Mouse (Mus musculus) lung, postnatal 4 days (tissue): Measurements from ENCODE around the gene Cracr2a.

Source experiments
- DNase-seq, 2 experiments: peaks; one replicate each; pipeline ENCODE4 v3.0.0; 2021

The Cracr2a gene

DNA sequence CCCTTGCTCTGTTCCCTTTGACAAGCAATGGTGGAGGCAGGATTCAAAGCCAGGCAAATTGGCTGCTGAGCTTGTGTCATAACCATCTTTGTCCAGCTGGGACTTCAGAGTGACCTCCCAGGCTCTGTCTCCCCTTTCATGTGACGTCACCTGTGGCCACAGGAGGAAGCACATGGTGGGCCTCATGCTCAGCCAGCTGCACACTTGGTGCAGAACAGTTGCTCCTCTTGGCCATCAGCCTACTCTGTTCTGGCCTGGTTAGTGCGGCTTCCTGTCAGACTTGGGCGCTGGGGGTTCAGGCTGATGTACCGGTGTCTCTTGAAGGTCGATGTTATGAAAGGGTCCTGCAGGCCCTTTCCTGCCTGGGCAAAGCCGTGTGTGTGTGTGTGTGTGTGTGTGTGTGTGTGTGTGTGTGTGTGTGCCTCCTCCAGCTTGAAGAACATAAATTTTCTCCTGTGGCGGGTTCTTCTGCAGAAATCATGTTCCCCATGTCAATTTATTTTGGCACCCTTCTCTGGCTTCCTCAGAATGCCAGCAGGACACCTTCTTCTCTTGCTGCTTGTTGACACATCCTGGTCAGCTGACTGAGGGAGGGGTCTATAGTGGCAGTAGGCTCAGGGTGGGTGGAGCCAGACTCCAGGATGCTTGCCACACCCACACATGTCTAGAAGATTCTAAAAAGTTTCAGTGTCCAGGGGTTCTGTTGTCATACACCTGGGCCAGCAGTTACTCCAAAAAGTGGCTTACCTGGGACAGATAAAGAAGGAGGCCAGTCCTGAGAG, 5.0 kb downstream of the Cracr2a start:
- DNase-seq, result peak; percentile 54 to 81

DNA sequence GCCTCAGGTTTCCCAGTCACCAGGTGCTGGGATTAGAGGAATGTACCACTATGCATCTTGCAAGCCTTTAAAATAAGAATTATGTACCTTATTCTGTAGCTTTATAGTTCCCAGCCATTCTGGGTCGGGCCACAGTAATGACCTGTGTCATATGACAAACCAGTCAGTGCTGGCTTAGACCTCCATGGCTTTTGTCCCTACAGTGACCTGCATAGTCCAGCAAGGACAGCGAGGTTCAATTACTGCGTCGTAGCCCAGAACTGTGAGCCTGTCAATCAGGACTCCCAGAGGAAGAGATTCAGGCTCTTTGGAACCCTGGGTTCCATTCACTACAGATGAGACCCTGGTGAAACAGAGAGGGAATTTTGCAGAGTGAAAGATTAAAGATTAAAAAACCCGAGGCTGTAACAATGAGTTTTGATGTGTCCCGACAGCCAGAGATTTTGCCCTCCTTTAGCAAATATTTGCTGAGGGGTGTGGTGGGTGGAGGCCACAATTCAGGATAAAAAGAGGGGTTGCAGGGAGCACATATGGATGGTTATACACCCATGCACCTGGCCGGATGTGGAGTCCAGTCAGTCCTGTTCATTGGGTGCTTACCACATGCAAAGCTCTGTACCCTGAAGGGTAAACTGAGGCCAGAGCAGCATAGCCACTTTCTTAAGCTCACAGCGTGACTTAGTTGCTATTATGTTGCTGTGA, 10.9 kb downstream of the Cracr2a start:
- DNase-seq, result no peak

DNA sequence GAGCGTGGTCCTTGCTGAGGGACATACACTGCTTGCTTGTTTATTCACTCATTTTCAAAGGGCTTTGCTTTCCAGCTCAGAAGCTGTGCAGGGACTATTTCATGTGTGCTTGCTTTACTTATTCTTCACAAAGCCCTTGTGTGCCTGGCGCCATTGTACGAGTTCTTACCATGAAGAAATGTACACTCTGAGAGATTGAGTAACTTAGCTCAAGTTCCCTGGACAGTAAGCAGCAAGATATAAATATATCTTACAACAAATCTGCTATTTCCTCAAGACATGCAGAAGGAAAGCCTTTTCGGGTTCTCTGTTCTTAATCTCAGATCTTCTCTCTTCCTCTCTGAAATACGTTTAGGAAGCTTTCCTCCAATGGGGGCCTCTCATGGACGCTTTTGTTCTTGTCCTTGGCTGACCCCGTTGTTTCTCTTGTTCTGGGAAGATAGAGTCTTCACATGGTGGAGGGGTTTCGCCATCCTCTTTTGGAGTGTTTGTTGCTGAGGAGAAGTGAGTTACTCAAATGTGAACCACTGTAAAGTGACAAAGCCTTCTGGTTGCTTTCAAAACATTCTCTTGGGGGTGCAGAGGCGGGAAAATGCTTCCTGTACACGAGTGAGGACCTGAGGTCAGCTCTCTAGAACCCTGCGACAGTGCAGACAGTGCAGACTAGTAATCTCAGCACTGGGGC, 12.8 kb downstream of the Cracr2a start:
- peak in 1 of 2 experiments; percentile 36 for DNase-seq

DNA sequence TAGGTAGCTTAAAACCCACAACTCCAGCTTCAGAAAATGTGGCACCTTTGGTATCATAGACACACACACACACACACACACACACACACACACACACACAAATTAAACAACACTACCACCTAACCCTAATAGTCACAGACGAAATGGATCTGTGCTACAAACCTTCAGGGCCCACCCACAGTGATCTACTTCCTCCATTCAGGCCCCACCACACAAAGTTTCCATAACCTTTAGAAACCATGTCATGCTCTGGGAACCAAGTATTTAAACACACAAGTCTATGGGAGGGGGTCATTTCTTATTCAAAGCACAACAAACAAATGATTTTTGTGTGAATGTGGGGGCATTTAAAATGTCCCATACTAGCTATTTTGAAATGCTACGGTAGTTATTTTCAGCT, 14.1 kb downstream of the Cracr2a start:
- DNase-seq, result no peak

DNA sequence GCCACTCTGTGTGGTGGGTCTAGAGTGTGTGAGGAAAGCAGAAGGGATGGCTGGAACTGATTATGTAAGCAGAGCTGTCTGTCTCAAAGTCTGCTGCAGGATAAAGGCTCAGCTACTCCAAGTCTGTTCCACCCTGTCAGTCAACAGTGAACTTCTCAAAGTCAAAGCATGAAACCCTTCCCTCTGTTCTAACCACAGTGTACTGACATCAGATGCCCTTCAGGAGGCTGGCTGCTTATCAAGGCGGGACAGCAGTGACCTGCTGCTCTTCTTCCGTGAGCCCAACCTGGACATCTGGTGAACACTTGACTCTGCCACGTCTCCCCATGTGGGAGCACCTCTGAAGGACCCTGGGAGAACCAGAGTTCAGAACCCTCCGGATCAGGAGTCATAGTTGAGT, 16.6 kb downstream of the Cracr2a start:
- DNase-seq, result no peak

DNA sequence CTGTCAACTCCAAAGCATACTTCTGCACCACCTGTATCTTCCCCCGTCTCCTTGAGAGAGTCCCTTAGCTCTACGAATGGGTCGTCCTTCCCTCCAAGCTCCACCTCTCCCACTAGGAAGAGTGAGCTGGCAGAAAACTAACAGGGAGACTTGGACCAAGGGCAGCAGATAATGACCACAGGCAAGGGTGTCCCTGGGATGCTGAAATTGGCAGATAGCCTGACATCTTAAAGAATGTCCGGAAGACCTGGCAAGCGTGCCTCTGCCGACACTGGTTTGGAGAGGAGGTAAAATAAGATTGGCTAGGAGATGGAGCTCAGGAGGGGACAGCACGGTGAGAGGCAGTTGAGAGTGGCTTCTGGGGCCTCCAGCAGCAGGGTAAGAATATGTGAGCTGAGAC, 17.2 kb downstream of the Cracr2a start:
- DNase-seq, result no peak

DNA sequence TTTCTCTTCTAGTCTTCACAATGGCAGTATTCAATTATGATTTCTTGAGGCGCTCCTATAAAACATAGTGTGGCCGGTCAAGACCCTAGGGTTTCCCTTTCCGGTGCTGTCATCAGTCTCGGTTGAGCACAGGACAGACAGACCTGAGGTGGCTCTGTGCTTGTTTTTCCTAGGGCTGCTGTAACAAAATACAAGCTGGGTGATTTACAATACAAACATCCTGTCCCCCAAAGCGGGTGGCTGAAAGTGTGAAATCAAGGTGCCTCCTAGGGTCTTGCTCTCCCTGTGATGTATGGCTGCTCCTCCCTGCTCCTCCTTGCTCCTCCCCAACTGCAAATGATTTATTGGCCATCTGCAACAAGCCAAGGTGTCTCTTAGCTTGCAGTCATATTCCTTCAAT, 17.7 kb downstream of the Cracr2a start:
- no peak for DNase-seq

DNA sequence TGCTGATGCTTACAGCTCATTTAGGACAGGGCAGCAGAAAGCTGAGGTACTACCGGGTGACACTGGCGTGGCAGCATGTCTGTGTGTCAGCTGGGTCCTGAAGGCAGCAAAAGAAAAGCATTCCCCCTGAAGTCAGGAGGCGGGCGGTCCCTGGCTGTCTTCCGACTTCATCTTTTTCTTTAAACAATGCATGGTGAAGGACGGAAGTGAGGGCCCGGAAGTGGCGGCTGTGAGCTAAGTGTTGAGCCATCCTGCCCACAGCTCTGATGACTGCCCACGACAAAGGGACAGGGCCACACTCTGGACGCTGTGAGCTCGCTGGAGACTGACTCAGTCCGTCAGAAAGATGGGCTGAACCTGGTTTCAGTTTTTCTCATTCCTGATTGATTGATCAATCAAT, 20.8 kb downstream of the Cracr2a start:
- DNase-seq, result peak; percentile 46 to 53

DNA sequence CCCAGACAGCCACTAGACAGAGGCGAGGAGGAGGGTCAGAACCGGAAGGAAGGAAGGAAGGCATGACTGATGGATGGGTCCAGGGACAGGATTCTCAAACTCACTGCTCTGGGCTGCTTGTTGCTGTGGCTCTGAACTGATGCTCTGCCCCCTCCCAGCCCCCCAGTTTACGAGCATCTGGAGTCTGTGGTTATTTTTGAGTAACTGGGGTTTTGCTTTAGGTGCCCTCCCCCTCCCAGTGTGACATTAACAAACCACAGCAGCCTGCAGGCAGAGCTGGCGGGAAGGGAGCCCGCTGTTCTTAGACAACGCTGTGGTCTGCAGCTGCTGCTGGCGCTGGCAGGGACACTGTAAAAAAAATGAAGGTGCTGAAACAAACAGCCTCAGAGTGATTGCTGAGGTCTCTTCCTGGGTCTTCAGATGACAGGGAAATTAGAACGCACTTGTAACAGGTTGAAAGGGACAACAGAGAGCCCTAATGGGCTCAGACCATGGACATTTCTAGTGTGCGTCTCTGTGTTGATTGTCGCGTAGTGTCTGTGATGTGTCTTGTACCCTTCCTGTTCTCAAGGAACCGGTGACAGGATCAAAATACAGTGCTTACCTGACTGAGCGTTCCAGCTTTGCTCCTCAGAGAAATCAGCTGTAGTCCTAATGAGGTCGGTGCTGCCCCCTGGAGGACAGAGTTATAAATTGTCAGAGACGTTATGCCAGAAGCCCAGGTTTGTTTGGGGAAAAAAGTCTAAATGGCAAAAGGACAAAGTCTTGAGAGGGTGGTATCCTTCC, 21.4 kb downstream of the Cracr2a start:
- peak; percentile 59 to 86 for DNase-seq

DNA sequence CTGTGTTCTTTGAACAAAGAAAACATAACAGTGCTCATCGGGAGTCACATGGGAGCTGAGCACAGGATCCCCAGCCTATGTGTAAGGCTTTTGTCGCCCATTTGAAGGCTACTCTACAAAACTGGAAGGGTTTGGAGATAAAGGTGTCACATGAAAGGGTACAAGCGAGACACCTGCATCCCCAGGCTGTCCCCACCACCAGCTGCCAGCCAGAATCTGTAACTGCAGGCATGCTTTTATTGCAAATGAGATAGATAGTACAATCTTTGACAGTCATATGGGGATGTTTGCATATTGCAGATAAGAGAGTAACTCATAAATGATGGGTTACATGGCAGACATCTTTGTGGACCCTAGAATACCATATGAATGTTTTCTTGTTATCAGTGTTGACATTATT, 30.3 kb downstream of the Cracr2a start:
- DNase-seq, result no peak

DNA sequence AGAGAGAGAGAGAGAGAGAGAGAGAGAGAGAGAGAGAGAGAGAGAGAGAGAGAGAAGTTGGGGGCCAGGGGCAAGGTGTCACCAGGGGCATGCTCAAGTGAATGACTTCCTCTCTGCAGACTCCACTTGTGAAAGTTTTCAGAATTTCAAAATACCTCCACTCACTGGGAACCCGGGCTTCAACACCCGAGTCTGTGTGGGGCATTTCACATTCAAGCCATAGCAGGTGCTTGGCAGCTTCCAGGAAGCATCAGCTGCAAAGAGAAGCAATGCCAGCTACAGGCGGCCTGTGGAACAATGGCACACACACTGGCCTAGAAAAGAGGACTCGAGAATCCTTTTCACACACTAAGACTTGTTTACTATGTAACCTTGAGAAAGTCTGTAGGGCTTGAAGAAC, 32.3 kb downstream of the Cracr2a start:
- DNase-seq, result peak in 1 of 2 experiments; percentile 31

DNA sequence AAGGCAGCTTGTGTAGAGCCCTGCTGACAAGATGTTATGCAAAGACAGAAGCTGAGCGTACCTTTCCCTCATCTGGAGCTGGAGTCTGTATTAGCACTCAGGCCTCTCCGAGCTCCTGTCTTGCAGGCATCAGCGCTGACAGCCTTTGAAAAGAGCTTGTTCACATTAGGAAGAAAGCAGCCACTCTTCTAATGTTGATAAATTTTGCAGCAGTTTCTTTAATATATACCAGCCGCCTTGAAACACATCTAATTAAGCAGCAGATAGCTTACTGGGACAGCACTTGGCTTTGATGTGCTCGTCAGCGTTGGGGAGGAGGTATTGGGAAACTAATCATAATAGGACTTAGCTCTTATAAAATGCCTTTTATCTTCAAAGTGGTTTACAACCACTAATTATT, 38.1 kb downstream of the Cracr2a start:
- no peak for DNase-seq

DNA sequence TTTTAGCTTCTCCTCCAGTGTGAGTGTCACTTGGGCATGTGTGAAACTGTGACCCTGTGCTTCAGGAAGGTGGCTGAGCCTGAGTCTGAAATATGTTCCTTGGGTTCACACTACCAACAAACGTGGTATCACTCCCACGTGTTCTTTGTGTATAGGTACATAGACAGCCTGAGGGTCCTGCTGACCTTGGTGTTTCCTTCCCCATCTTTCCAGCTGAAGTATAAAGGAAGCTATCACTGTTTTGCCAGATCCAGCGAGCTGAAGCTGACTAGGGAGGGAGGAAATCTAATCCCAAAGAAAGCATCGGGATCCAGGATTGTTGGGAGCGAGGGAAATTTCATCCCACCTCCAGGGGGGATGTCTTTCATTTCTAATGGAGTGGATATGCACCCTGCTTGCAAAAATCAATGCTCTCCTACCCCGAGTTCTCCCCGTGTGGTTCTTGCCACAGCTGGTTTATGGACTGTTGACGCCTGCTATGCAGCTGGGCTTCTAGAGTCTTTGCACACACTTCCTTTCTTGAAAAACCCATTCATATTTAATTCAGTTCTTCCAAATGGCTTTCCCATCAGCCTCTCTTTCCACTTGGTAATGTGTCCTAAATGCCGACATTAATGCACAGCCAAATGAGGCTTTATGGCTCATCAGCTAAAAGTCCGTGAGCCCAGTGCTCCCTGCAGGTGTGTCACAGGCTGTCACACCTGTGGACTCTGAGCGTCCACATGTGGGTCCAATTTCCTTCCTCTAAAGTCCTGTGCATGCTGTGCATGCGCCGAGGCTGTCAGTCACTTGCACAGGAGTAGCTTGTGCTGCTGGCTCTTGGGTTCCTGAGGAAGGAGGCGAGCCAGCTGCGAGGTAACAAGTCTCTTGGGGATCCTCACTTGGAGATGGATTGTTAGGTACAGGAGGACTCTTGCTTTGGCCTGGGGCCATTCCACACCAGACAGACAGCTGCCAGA, 44.2 kb downstream of the Cracr2a start:
- DNase-seq, result peak; percentile 39 to 77

DNA sequence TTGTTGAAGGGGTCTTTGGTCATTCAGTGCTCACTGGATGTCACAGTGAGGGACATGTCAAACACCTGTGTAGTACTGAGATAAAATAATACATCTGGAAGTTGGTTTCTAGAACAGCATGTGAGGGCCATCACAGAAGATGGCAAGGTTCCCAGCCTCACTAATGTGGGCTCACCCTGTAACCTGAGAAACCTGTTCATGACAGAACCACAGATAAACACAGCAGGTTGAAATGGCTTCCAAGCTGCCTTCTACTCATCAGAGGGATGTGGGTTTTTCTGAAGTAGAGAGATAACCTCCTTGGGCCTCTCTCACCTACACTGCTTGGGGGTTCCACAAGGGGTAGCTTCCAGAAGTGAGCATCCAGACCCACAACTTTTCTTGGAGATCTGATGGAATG, 48.5 kb downstream of the Cracr2a start:
- no peak for DNase-seq

DNA sequence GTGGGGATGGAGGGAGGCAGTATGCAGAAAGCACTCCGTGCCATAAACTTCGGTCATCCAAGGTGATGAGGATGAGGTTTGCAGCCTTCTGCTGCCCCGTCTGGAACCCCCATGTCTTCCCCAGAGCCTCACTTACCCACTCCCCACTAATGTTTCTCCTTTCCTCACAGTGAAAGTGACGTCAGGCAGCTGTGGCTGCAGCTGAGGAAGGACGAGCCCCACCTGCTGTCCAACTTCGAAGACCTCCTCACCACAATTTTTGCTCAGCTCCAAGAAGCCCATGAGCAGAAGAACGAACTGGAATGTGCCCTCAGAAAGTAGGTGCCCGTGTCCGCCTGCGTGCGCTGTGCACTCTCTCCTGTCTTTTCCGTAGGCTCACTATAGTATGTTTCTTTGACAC, 50.1 kb downstream of the Cracr2a start:
- peak in 1 of 2 experiments; percentile 62 for DNase-seq

DNA sequence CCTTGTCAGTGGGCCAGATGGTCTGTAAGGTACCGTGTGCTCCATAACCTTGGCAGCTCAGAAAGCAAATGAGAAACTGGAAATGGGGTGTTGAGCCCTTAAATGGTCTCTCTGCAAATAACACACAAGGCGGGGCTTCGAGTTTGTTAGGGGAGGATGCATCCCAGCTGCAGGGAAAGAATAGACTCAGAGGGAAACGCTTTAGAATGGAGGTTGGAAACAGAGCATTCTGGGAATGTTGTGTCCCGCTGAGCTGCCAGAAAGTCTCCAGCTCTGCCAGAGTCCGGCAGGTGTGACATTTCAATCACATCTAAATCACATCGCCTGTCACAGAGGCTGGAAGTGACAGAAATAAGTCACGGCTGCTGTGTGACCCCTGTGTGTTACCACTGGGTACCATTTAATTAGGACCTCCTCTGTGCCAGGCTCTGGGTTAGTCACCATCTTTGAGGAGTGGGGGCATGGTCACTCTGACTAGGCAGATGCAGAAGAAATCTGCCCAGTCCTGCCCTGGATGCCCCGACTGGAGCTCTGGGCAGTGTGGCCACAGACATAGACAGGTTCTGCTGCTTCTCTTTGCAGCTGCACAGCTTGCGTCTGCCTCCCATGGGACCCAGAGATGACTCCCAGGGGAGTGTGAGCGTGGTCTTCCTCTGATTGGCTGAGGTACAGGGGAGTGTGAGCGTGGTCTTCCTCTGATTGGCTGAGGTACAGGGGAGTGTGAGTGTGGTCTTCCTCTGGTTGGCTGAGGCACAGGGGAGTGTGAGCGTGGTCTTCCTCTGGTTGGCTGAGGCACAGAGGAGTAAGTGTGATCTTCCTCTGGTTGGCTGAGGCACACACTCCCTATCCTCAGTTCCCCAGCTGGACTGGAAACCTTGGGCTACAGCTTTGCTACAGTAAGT, 53.2 kb downstream of the Cracr2a start:
- peak; percentile 67 to 89 for DNase-seq

DNA sequence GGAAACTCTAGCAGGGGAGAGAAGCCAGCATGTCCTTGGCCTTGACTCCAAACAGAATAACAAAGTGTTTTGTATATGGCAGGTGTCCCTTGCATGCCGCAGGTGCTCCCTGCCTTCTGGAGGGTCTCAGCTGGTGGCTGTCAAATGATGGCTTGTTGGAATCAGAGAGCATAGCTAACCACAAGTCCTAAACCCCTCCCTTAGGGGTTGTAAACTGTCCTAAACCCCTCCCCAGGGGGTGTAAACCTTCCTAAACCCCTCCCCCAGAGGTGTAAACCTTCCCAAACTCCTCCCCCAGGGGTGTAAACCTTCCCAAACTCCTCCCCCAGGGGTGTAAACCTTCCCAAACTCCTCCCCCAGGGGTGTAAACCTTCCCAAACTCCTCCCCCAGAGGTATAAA, 55.5 kb downstream of the Cracr2a start:
- DNase-seq, result no peak

DNA sequence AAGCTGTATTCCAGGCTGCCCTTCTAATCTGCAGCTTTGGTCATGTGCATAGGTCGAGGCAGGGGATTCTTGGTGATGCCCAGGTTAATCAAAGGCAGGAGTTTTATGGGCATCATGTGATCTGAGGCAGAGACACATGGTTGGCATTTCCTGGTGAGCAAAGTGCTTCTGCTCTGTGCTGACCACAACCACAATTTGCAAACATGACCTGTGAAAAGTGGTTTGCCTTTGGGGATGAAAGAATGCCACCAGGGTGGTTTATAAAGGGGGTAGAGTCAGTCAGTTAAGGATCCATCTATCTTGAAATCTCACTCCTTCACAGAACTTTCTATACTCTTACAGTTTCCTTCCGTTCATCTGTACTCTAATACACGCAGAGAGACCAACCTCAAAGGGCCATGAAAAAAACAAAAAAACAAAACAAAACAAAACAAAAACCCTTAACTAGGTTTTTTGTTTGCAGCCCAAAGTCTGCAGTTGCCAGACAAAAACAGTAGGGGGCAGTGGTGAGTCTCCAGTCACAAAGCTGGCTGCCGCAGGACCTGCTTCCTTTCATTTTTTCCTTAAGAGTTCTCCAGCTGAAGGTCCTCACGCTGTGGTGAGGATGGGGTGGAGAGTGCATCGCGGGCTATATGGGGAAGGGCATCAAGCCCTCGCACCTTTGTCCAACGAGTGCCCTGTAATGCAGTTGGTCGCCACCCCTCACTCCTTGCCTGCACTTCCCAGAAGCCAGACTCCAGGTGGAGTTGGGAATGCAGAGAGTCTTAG, 56.3 kb downstream of the Cracr2a start:
- DNase-seq, result peak; percentile 38 to 62

DNA sequence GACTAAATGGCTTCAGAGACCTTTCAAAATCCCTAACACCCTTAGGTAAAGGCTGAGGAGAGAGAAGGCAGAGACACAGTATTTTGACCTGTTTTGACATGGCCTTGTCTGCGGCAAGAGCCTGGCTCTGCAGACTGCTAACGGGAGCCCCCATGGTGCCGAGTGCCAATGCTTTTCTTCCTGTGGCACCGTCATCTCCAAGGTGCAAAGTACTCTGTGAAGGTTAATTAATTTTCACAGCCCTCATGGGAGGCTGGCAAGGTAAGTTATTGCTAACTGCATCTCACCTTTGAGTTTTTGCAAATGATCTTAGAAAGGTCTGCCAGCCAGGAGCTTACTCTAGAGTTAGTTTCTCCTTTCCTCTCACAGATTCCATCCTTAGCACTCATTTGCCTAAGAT, 57.5 kb downstream of the Cracr2a start:
- no peak for DNase-seq

DNA sequence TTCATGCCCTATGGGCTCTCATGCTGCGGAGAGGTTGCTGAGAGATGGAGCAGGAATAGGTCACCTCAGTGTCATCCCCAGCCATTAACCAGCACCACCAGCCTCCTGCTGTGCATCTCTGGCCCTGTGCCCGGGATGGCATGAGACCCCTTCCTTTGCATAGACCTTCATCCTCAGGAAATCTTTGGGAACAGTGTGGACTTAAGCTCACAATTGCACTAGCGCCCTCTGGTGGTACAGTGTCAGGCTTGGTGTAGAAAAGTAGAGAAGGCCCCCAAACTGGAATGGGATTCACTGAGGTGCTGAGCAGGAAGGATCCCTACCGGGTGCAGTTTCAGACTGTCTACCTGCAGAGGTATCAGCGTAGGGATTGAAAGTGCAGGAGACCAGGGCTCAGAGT, 64.0 kb downstream of the Cracr2a start:
- peak; percentile 45 to 65 for DNase-seq
